Mouse (Mus musculus): ENCODE measurements around the gene Aldob.
"Not testable (repeated sequence)": the region's sequence is repeated elsewhere in the genome, so short reads cannot be mapped to it uniquely, and the experiment has no call there.

The Aldob gene

GRCm38 (mm10) chr4:49535675-49536294 lies 13.6 kb downstream of the Aldob start:
- no peak for DNase-seq (ENCODE audit: extremely low spot score, low spot score)

- no peak for DNase-seq (ENCODE audit: extremely low spot score, low spot score)
Measured at GRCm38 (mm10) chr4:49535036-49535435, 14.3 kb downstream of the Aldob start.

- DNase-seq (ENCODE audit: extremely low spot score, low spot score), result no peak
Measured at GRCm38 (mm10) chr4:49522576-49522975, 26.8 kb downstream of the Aldob start.

- DNase-seq (ENCODE audit: extremely low spot score, low spot score), result no peak
Measured at GRCm38 (mm10) chr4:49521346-49521745, 28.0 kb downstream of the Aldob start.

- DNase-seq (ENCODE audit: extremely low spot score, low spot score), result peak; percentile 88
Measured at GRCm38 (mm10) chr4:49520572-49521340, 28.6 kb downstream of the Aldob start, which contains the start of the genes Mrpl50 and Zfp189. TSS of gene Mrpl50 (minus strand) at chr4:49521093. TSS of gene Zfp189 (plus strand) at chr4:49521176.

- DNase-seq (ENCODE audit: extremely low spot score, low spot score), result no peak
Measured at GRCm38 (mm10) chr4:49519476-49519875, 29.9 kb downstream of the Aldob start.

GRCm38 (mm10) chr4:49514441-49514840 lies 34.9 kb downstream of the Aldob start:
- no peak for DNase-seq (ENCODE audit: extremely low spot score, low spot score)

- DNase-seq (ENCODE audit: extremely low spot score, low spot score), result no peak
Measured at GRCm38 (mm10) chr4:49512636-49513035, 36.7 kb downstream of the Aldob start.

- DNase-seq (ENCODE audit: extremely low spot score, low spot score), result not testable (repeated sequence)
Measured at GRCm38 (mm10) chr4:49510236-49510835, 39.0 kb downstream of the Aldob start.

- no peak for DNase-seq (ENCODE audit: extremely low spot score, low spot score)
Measured at GRCm38 (mm10) chr4:49509183-49509582, 40.2 kb downstream of the Aldob start.

GRCm38 (mm10) chr4:49506386-49506785 lies 43.0 kb downstream of the Aldob start, which contains the start of gene Baat:
TSS of gene Baat (minus strand) at chr4:49506557.
- no peak for DNase-seq (ENCODE audit: extremely low spot score, low spot score)

- no peak for DNase-seq (ENCODE audit: extremely low spot score, low spot score)
Measured at GRCm38 (mm10) chr4:49503563-49503962, 45.8 kb downstream of the Aldob start.
